8 mouse cellular contexts compared by ENCODE assay signal in genomic region chr13:55512379-55513031, GRCm38 (mm10). TPM values are rescaled to one million over a fixed set of nuclear protein-coding genes. Genes with fewer than 3 reads are reported as not detected.
A peak's percentile ranks its signal among the peaks of the same experiment; 100 is the strongest.
DNase-seq lines count a peak whose midpoint lies in the region; ATAC-seq and TF ChIP-seq lines count a peak whose summit lies in the region.

No protein-coding gene starts in this region.

- peak; percentile 61 for ATAC-seq in lung, embryonic 14.5 days (ENCODE audit: insufficient read depth)

- H3K9me3 ChIP-seq in lung, embryonic 14.5 days (ENCODE audit: low read depth, low read length): no peaks in the 10 kb centered on the region

- H3K27ac ChIP-seq in lung, embryonic 14.5 days (ENCODE audit: low read depth): peak overlapping the region; percentile 88

- peaks cover 21% of the 10 kb centered on the region for H3K4me1 ChIP-seq in lung, embryonic 14.5 days (ENCODE audit: insufficient read depth)

- no peaks in the 10 kb centered on the region for H3K27me3 ChIP-seq in lung, embryonic 14.5 days (ENCODE audit: insufficient read depth, low read length)

- WGBS in lung, embryonic 14.5 days: under 1% methylated on average over 25 of the region's 25 CpGs

- H3K4me3 ChIP-seq in lung, embryonic 14.5 days (ENCODE audit: low read depth, low read length): peak overlapping the region; percentile 77

- H3K4me2 ChIP-seq in lung, embryonic 14.5 days: peak overlapping the region; percentile 91

- peak; percentile 23 to 35 for DNase-seq in thymus, postnatal 36 days
- no peak for DNase-seq in thymus, postnatal 25 days
- peak; percentile 54 to 59 for DNase-seq in cerebellum, postnatal 36 days
- DNase-seq in gastrocnemius, postnatal 4 days (ENCODE audit: low spot score in 2 of 2): peak; percentile 47 to 67
- peak; percentile 63 for DNase-seq in kidney, adult 11 months
- peak; percentile 84 for DNase-seq in lung, embryonic 14.5 days
- peak; percentile 64 for DNase-seq in ovary, postnatal 36 days (ENCODE audit: low spot score)
- DNase-seq in layer of hippocampus, postnatal 14 days (ENCODE audit: low spot score in 2 of 2): no peak

- no peak for TF ChIP-seq CTCF in lung, embryonic 14.5 days (IDR thresholded peaks at IDR 0.05; ENCODE audit: low read depth)

- peak overlapping the region; percentile 80 for H3K9ac ChIP-seq in lung, embryonic 14.5 days

- peaks cover 36% of the 10 kb centered on the region for H3K36me3 ChIP-seq in lung, embryonic 14.5 days (ENCODE audit: insufficient read depth)

RNA-seq across cellular contexts. Expression of gene Pdlim7, which starts 1.0 kb away (rescaled TPM):
- total RNA-seq in gastrocnemius, postnatal 4 days (2021): 100 to 1,000 TPM; 304 to 308 TPM
- polyA plus RNA-seq in lung, embryonic 14.5 days (2014; fragmentation: Nextera tagmentation; extraction: Ambion mirVana): 185 and 199 TPM in 2 replicates
- 10 to 100 TPM; 69.4 to 78.9 TPM for total RNA-seq in layer of hippocampus, postnatal 14 days (2021)

RNA-seq across cellular contexts. Expression of gene Dok3, which starts 16.6 kb away (rescaled TPM):
- 1 to 10 TPM; 3.1 to 3.3 TPM for total RNA-seq in gastrocnemius, postnatal 4 days (2021)
- 2.0 and 2.6 TPM in 2 replicates for polyA plus RNA-seq in lung, embryonic 14.5 days (2014; fragmentation: Nextera tagmentation; extraction: Ambion mirVana)
- total RNA-seq in layer of hippocampus, postnatal 14 days (2021): 1 to 10 TPM; 6.7 to 7.9 TPM

RNA-seq across cellular contexts. Expression of gene Ddx41, which starts 24.0 kb away (rescaled TPM):
- total RNA-seq in gastrocnemius, postnatal 4 days (2021): 10 to 100 TPM; 19.9 to 20.9 TPM
- 74.8 and 75.5 TPM in 2 replicates for polyA plus RNA-seq in lung, embryonic 14.5 days (2014; fragmentation: Nextera tagmentation; extraction: Ambion mirVana)
- total RNA-seq in layer of hippocampus, postnatal 14 days (2021): 10 to 100 TPM; 44.8 to 47.0 TPM

RNA-seq across cellular contexts. Expression of gene Dbn1, which starts 24.6 kb away (rescaled TPM):
- total RNA-seq in gastrocnemius, postnatal 4 days (2021): 100 to 1,000 TPM; 127 to 147 TPM
- 135 and 153 TPM in 2 replicates for polyA plus RNA-seq in lung, embryonic 14.5 days (2014; fragmentation: Nextera tagmentation; extraction: Ambion mirVana)
- total RNA-seq in layer of hippocampus, postnatal 14 days (2021): 100 to 1,000 TPM; 335 to 353 TPM

RNA-seq across cellular contexts. Expression of gene Prr7, which starts 48.4 kb away (rescaled TPM):
- total RNA-seq in gastrocnemius, postnatal 4 days (2021): 1 to 10 TPM; 4.3 to 4.7 TPM
- 0.46 and 0.53 TPM in 2 replicates for polyA plus RNA-seq in lung, embryonic 14.5 days (2014; fragmentation: Nextera tagmentation; extraction: Ambion mirVana)
- total RNA-seq in layer of hippocampus, postnatal 14 days (2021): 10 to 100 TPM; 89.9 to 92.7 TPM

Comparison
In these comparisons a context has a peak if more than half of its experiments do, and no peak if none do; other contexts are left out.
1. DNase-seq: peak in thymus, postnatal 36 days (2 of 2), cerebellum, postnatal 36 days (2 of 2), gastrocnemius, postnatal 4 days (2 of 2), kidney, adult 11 months (single experiment), lung, embryonic 14.5 days (single experiment) and ovary, postnatal 36 days (single experiment); none in thymus, postnatal 25 days (single experiment) and layer of hippocampus, postnatal 14 days (0 of 2).